ENCODE assay signal across 8 mouse cellular contexts in the genomic region with DNA sequence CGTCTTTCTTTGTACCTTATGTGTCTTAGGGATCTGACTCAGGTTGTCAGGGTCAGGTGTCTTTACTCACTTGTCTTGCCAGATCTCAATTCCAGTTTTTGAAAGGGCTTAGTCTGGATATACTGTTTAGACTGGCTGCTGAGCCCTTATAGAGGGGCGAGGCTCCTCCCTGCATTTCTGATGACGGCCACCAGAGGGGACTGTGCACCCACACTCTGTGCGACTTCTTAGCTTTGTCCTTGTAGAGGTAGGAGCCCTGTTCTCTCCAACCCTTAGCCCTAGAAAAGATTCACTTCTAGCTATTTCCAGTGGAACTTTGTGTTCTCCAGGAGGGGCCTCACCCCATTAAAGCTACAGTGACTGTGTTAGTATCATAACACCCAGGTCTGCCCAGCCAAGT.
DNase-seq lines count a peak whose midpoint lies in the region; TF ChIP-seq lines count a peak whose summit lies in the region.

No protein-coding gene starts in this region.

- 7% methylated on average over 4 of the region's 4 CpGs for WGBS in lung, adult 2 months
- WGBS in olfactory bulb, adult 2 months, result 20% methylated on average over 4 of the region's 4 CpGs

- peak; percentile 89 to 91 for DNase-seq in B cell, adult 2 months
- peak; percentile 78 to 83 for DNase-seq in adrenal gland, postnatal 36 days
- DNase-seq in heart, postnatal 14 days, result peak; percentile 83 to 89
- peak; percentile 69 to 93 for DNase-seq in layer of hippocampus, adult 18-20 months (ENCODE audit: low spot score in 2 of 2)
- DNase-seq in lung, adult 2 months, result peak; percentile 77
- DNase-seq in testis, postnatal 14 days (ENCODE audit: low spot score), result peak; percentile 45

- intact Hi-C loops in heart, postnatal 14 days (cut with DNase I), result loop anchor here (1.0 to 2.0 kb wide), 2 partner anchors 150 to 228 kb away; no protein-coding TSS in a partner anchor

- H3K4me1 ChIP-seq in embryonic fibroblast, embryonic 13.5 days (ENCODE audit: control insufficient read depth, insufficient read depth, low read length), result 0 out of 2 replicates have a peak, but pooled peaks cover 4% of the 10 kb centered on the region
- H3K4me1 ChIP-seq in lung, adult 2 months (ENCODE audit: control insufficient read depth, insufficient read depth, low read length), result peaks cover 9% of the 10 kb centered on the region
- no peaks in the 10 kb centered on the region for H3K4me1 ChIP-seq in olfactory bulb, adult 2 months (ENCODE audit: control insufficient read depth, insufficient read depth, low read length)

- H3K4me3 ChIP-seq in embryonic fibroblast, embryonic 13.5 days (ENCODE audit: insufficient read depth, low read length), result no peak overlapping the region
- no peak overlapping the region for H3K4me3 ChIP-seq in lung, adult 2 months (replicated peaks; ENCODE audit: extremely low read depth, low read depth, low read length)
- H3K4me3 ChIP-seq in olfactory bulb, adult 2 months (ENCODE audit: insufficient read depth, low read depth, low read length), result no peak overlapping the region

- peak; percentile 85 for TF ChIP-seq CTCF in embryonic fibroblast, embryonic 13.5 days (IDR thresholded peaks at IDR 0.05; ENCODE audit: borderline replicate concordance, insufficient read depth, low read length)
- peak; percentile 91 for TF ChIP-seq CTCF in lung, adult 2 months (IDR thresholded peaks at IDR 0.05; ENCODE audit: insufficient read depth, low read length)
- TF ChIP-seq CTCF in olfactory bulb, adult 2 months (IDR thresholded peaks at IDR 0.05; ENCODE audit: insufficient read depth, low read depth, low read length), result peak; percentile 82

- no peak overlapping the region for H3K27ac ChIP-seq in embryonic fibroblast, embryonic 13.5 days (ENCODE audit: insufficient read depth, low read length)
- no peak overlapping the region for H3K27ac ChIP-seq in olfactory bulb, adult 2 months (ENCODE audit: insufficient read depth, low read depth, low read length)

- no peak for TF ChIP-seq POLR2A in embryonic fibroblast, embryonic 13.5 days (IDR thresholded peaks at IDR 0.05; ENCODE audit: low read depth, low read length)
- no peak for TF ChIP-seq POLR2A in lung, adult 2 months (IDR thresholded peaks at IDR 0.05; ENCODE audit: borderline replicate concordance, extremely low read depth, low read depth, low read length)
- TF ChIP-seq POLR2A in olfactory bulb, adult 2 months (IDR thresholded peaks at IDR 0.05; ENCODE audit: insufficient read depth, low read depth, low read length), result no peak
